ENCODE assay signal across 24 mouse cellular contexts in genomic region chr1:43521950-43522349, GRCm38 (mm10).
A peak's percentile ranks its signal among the peaks of the same experiment; 100 is the strongest.
DNase-seq lines count a peak whose midpoint lies in the region; ATAC-seq and TF ChIP-seq lines count a peak whose summit lies in the region.
"Had no signal": no experiment of that assay in that cellular context is flagged by ENCODE, and none has a peak within 500 bp of the region (broad histone marks: within the 10 kb centered on the region; RNA-seq: fewer than 3 reads in every experiment).

No protein-coding gene starts in this region.

- H3K36me3 ChIP-seq in intestine, postnatal 0 days (ENCODE audit: control insufficient read depth, insufficient read depth) = no peaks in the 10 kb centered on the region
- H3K36me3 ChIP-seq in liver, embryonic 16.5 days (ENCODE audit: control insufficient read depth, insufficient read depth) = no peaks in the 10 kb centered on the region
- no peaks in the 10 kb centered on the region for H3K36me3 ChIP-seq in stomach, embryonic 14.5 days (ENCODE audit: control insufficient read depth, insufficient read depth, low read length)
- no peaks in the 10 kb centered on the region for H3K36me3 ChIP-seq in hindbrain, embryonic 13.5 days
- H3K36me3 ChIP-seq: hindbrain, embryonic 15.5 days; midbrain, embryonic 12.5 days; neural tube, embryonic 12.5 days had no signal

- peak overlapping the region; percentile 79 for H3K27ac ChIP-seq in intestine, postnatal 0 days (ENCODE audit: low read depth, low read length)
- H3K27ac ChIP-seq in liver, embryonic 16.5 days (ENCODE audit: low read length) = peak overlapping the region; percentile 9
- H3K27ac ChIP-seq in stomach, embryonic 14.5 days (ENCODE audit: low read length) = no peak overlapping the region
- no peak overlapping the region for H3K27ac ChIP-seq in hindbrain, embryonic 13.5 days
- H3K27ac ChIP-seq: hindbrain, embryonic 15.5 days; left cerebral cortex, adult 2 months; midbrain, embryonic 12.5 days; neural tube, embryonic 12.5 days had no signal

- H3K4me3 ChIP-seq in intestine, postnatal 0 days (ENCODE audit: low read depth, low read length) = no peak overlapping the region
- no peak overlapping the region for H3K4me3 ChIP-seq in liver, embryonic 16.5 days (ENCODE audit: low read depth, low read length)
- no peak overlapping the region for H3K4me3 ChIP-seq in stomach, embryonic 14.5 days (ENCODE audit: low read depth, low read length)
- no peak overlapping the region for H3K4me3 ChIP-seq in hindbrain, embryonic 13.5 days
- H3K4me3 ChIP-seq: hindbrain, embryonic 15.5 days; left cerebral cortex, adult 2 months; midbrain, embryonic 12.5 days; neural tube, embryonic 12.5 days had no signal

- ATAC-seq in CD4-positive, CD25-positive, alpha-beta regulatory T cell, adult 4 months = peak; percentile 40
- ATAC-seq in intestine, postnatal 0 days = peak; percentile 80
- ATAC-seq in liver, embryonic 16.5 days (ENCODE audit: low read depth) = peak; percentile 39; the same call in 1 of the 2 replicates
- ATAC-seq in stomach, embryonic 14.5 days (ENCODE audit: insufficient number of reproducible peaks, insufficient read depth, low FRiP score, low read depth) = peak; percentile 76
- no peak for ATAC-seq in hindbrain, embryonic 13.5 days (ENCODE audit: low FRiP score)
- ATAC-seq: Patski had no signal

- WGBS in intestine, postnatal 0 days = 54% methylated on average over 4 of the region's 4 CpGs
- 43% methylated on average over 4 of the region's 4 CpGs for WGBS in liver, embryonic 16.5 days (ENCODE audit: insufficient replicate concordance)
- WGBS in stomach, embryonic 14.5 days = 83% methylated on average over 4 of the region's 4 CpGs
- WGBS in hindbrain, embryonic 13.5 days = 92% methylated on average over 4 of the region's 4 CpGs

- no peak for TF ChIP-seq CTCF in intestine, postnatal 0 days (IDR thresholded peaks at IDR 0.05; ENCODE audit: low read depth)

- peaks cover 14% of the 10 kb centered on the region for H3K4me1 ChIP-seq in intestine, postnatal 0 days (replicated peaks; ENCODE audit: control insufficient read depth, insufficient read depth, low read length)
- peaks cover 32% of the 10 kb centered on the region for H3K4me1 ChIP-seq in liver, embryonic 16.5 days (ENCODE audit: control insufficient read depth, low read depth, low read length)
- H3K4me1 ChIP-seq in stomach, embryonic 14.5 days (ENCODE audit: control insufficient read depth, insufficient read depth, low read length) = 0 out of 2 replicates have a peak, but pooled peaks cover 4% of the 10 kb centered on the region
- peaks cover 11% of the 10 kb centered on the region; the same call in 1 of the 2 replicates for H3K4me1 ChIP-seq in hindbrain, embryonic 13.5 days (replicated peaks)
- H3K4me1 ChIP-seq: midbrain, embryonic 12.5 days had no signal

- no peak for DNase-seq in thymus, postnatal 10 days (ENCODE audit: low spot score in 2 of 2)
- DNase-seq in right cerebral cortex, adult 2 months (ENCODE audit: low spot score in 2 of 2) = no peak
- no peak for DNase-seq in layer of hippocampus, postnatal 25 days (ENCODE audit: extremely low spot score in 1 of 2, low spot score in 1 of 2)
- DNase-seq: adrenal gland, postnatal 14 days; B cell, adult 2 months; cerebellum, adult 18-20 months; cerebellum, postnatal 25 days; heart, postnatal 10 days; kidney, adult 2 months; kidney, postnatal 25 days; left cerebral cortex, postnatal 4 days; lung, postnatal 14 days; thymus, postnatal 14 days had no signal

- H3K9me3 ChIP-seq in intestine, postnatal 0 days (ENCODE audit: control insufficient read depth) = no peaks in the 10 kb centered on the region
- H3K9me3 ChIP-seq in liver, embryonic 16.5 days (replicated peaks; ENCODE audit: control insufficient read depth, low read length) = no peaks in the 10 kb centered on the region
- H3K9me3 ChIP-seq in stomach, embryonic 14.5 days (ENCODE audit: control insufficient read depth, low read depth, low read length) = no peaks in the 10 kb centered on the region
- H3K9me3 ChIP-seq in hindbrain, embryonic 13.5 days = no peaks in the 10 kb centered on the region
- H3K9me3 ChIP-seq: hindbrain, embryonic 15.5 days; midbrain, embryonic 12.5 days; neural tube, embryonic 12.5 days had no signal

- no peak overlapping the region for H3K4me2 ChIP-seq in intestine, postnatal 0 days (replicated peaks; ENCODE audit: low read depth)
- H3K4me2 ChIP-seq in liver, embryonic 16.5 days (ENCODE audit: low read depth, low read length) = no peak overlapping the region
- no peak overlapping the region for H3K4me2 ChIP-seq in stomach, embryonic 14.5 days (replicated peaks; ENCODE audit: low read depth, low read length)
- H3K4me2 ChIP-seq in hindbrain, embryonic 13.5 days = no peak overlapping the region
- H3K4me2 ChIP-seq: heart, embryonic 11.5 days; hindbrain, embryonic 15.5 days; midbrain, embryonic 12.5 days; neural tube, embryonic 12.5 days had no signal

- no peaks in the 10 kb centered on the region for H3K27me3 ChIP-seq in intestine, postnatal 0 days (replicated peaks; ENCODE audit: control insufficient read depth, insufficient read depth, low read length)
- H3K27me3 ChIP-seq in liver, embryonic 16.5 days (ENCODE audit: control insufficient read depth, insufficient read depth, low read depth, low read length) = no peaks in the 10 kb centered on the region
- no peaks in the 10 kb centered on the region for H3K27me3 ChIP-seq in stomach, embryonic 14.5 days (ENCODE audit: control insufficient read depth, insufficient read depth, low read length)
- no peaks in the 10 kb centered on the region for H3K27me3 ChIP-seq in hindbrain, embryonic 13.5 days
- H3K27me3 ChIP-seq: hindbrain, embryonic 15.5 days; midbrain, embryonic 12.5 days; neural tube, embryonic 12.5 days; Patski had no signal

- no peak overlapping the region for H3K9ac ChIP-seq in intestine, postnatal 0 days (ENCODE audit: low read depth, low read length)
- no peak overlapping the region for H3K9ac ChIP-seq in liver, embryonic 16.5 days (ENCODE audit: low read depth, low read length)
- H3K9ac ChIP-seq in stomach, embryonic 14.5 days (replicated peaks; ENCODE audit: low read depth, low read length) = no peak overlapping the region
- H3K9ac ChIP-seq in hindbrain, embryonic 13.5 days = no peak overlapping the region
- H3K9ac ChIP-seq: hindbrain, embryonic 15.5 days; midbrain, embryonic 12.5 days; neural tube, embryonic 12.5 days had no signal

Comparison
In these comparisons a context has a peak if more than half of its experiments do, and no peak if none do; other contexts are left out.
1. H3K27ac ChIP-seq: peak in intestine, postnatal 0 days (single experiment) and liver, embryonic 16.5 days (single experiment); none in stomach, embryonic 14.5 days (single experiment) and hindbrain, embryonic 13.5 days (single experiment).